Mouse (Mus musculus) embryo, embryonic 10.5 days (tissue): ENCODE measurements at regions not wholly inside any gene's neighbourhood (a gene's known extent, or its start where the extent isn't known, plus 50 kb on each side); places are given as distances from the start of the nearest gene placed in this dataset.

Source experiments
- DNase-seq: peaks from one replicate; pipeline ENCODE4 v3.0.0-alpha.2; 2015; ENCODE audit warnings: low spot score

- DNase-seq = no peak
Measured at GRCm38 (mm10) chr13:105503657-105504056, 60.2 kb downstream of the Htr1a start.

GRCm38 (mm10) chr13:105537981-105538680 is 94.7 kb downstream of the Htr1a start:
- DNase-seq = peak; percentile 39

- DNase-seq = no peak
Measured at GRCm38 (mm10) chr13:105573248-105573647, 129.8 kb downstream of the Htr1a start.

GRCm38 (mm10) chr13:105606450-105606849 is 163.0 kb downstream of the Htr1a start:
- DNase-seq = no peak

- no peak for DNase-seq
Measured at GRCm38 (mm10) chr13:105619308-105619707, 175.9 kb downstream of the Htr1a start.

GRCm38 (mm10) chr13:105620867-105621266 is 177.4 kb downstream of the Htr1a start:
- DNase-seq = no peak

GRCm38 (mm10) chr13:105628618-105629017 is 185.2 kb downstream of the Htr1a start:
- DNase-seq = no peak

- DNase-seq = no peak
Measured at GRCm38 (mm10) chr13:105648617-105649016, 205.2 kb downstream of the Htr1a start.
